Mouse (Mus musculus) mature B cell (primary cell): ENCODE measurements around the gene Cyp26b1.
"Not testable (repeated sequence)": the region's sequence is repeated elsewhere in the genome, so short reads cannot be mapped to it uniquely, and the experiment has no call there.

Experiments used
- in situ Hi-C: fragments of 300-500 bp; cut with MboI; formaldehyde crosslinking; loops from 2 replicates; pipeline ENCODE4 v1.14.3; 2019

Cyp26b1 gene

GRCm38 (mm10) chr6:84593693-84594092 is at the start of gene Cyp26b1:
Cyp26b1 (minus strand) TSS chr6:84593908.
- in situ Hi-C loops: no loop called here

GRCm38 (mm10) chr6:84641062-84641431 is 47.3 kb upstream of the Cyp26b1 start:
- in situ Hi-C loops: no loop called here

GRCm38 (mm10) chr6:84640324-84641061 is 46.8 kb upstream of the Cyp26b1 start:
- in situ Hi-C loops: no loop called here

DNA sequence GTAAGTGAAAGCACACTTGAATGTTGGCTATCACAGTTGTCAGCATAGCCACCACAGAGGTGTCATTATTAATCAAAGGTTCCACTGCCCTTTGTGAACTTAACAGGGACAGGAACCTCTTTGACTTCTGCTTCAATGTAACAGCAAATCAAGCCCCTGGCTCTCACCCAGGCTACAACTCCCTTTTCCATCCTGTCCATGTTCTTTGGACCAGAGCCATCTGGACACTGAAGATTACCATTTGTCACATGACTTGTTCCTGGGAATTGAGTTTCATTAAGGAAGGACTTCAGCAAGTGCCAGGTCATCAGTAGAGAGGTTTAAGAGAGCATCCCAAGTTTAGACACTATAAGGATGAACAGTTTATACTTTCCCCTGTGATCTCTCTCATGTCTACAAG is 44.5 kb upstream of the Cyp26b1 start:
- in situ Hi-C loops: no loop called here

DNA sequence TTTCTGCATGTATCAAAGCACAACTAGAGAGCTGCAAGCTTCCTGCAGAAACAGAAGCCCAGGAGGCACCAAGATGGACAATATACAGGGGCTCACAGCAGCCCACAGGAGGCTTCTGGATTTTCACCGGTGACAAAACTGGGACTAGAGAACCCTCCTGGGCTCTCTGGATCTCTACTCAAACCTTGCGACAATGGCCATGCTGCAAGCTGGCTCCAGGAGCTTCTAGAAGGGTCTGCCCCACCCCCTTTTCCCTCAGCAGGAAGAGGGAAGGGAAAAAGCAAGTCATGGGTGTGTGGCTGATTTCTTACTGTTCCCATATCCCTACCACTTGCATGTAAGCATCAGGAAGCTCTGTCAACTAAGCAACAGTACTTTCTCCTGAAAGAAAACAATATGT is 37.9 kb upstream of the Cyp26b1 start:
- in situ Hi-C loops: no loop called here

- in situ Hi-C loops: no loop called here
Measured at GRCm38 (mm10) chr6:84630276-84630675, 36.6 kb upstream of the Cyp26b1 start.

DNA sequence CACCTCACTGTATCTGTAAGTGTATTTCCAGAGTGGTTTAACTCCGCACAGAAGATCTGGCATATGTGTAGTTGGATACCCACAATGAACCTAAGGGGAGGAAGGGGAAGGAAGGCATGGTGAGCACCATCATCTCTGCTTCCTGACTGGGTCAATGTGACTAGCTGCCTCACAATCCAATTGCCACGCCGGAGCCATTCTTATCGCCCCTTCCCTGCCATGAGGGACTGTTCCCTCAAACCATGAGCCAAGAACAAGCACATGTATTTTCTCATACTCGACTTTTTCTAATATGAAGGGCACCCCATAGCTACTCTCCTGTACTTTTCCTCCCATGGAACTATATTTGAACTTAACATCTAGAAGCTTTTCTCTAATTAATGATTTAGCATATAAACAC is 35.1 kb upstream of the Cyp26b1 start:
- in situ Hi-C loops: no loop called here

DNA sequence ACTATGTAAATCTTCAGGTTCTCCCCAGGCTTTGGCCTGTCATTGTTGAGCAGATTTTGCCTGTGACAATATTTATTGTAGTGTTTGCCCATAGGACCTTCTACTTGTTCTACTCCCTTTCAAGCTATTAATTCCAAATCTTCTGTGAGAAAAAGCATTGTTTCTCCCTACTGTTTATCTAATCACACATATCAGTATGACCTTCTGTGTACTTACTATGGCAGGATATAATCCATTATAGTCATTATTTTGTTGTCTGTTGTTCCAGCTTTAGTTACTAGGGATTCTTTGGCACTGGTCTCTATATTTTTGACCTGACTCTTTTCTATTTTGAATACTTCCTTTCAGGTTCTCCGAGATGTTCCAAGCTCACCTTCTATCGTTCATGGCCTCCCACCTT is 32.7 kb upstream of the Cyp26b1 start:
- in situ Hi-C loops: no loop called here

DNA sequence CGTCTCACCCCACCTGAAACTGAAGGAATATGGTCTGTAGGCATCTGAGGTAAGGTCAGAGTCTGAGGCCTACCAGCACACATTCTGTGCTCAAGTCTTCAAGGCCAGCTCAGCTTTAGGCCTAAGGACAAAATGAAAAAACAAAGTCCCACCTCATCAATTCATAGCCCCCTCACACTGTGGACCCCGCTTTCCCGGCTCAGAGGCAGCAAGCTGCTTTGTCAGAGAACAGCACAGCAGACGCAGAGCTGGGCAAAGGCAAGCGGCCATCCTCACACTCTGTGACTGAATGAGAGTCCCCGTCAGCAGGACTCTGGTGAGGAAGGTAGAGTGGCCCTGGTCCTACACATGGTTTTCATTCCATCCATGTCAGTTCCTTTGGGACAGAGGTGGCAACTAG is 25.5 kb upstream of the Cyp26b1 start:
- in situ Hi-C loops: no loop called here

- in situ Hi-C loops: no loop called here
Measured at GRCm38 (mm10) chr6:84617051-84617450, 23.3 kb upstream of the Cyp26b1 start.

DNA sequence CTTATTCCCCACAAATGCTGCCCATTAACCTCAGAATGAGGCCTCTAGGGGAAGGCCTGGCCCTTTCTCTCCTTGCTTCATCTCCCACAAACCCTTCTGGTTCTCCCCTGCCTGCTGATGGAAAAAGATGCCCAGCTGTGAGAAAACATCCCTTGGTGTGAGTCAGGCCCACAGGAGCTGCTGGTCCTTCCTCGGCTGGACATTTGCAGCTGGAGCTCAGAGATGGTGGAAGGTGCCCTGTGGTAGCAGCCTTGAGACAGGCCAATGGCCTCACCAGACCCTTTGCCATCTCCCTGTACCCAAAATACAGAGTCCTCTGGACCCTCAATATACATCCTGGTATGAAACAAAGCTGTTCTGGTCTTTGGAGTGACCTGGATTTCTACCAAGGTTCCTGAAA is 22.9 kb upstream of the Cyp26b1 start:
- in situ Hi-C loops: no loop called here

DNA sequence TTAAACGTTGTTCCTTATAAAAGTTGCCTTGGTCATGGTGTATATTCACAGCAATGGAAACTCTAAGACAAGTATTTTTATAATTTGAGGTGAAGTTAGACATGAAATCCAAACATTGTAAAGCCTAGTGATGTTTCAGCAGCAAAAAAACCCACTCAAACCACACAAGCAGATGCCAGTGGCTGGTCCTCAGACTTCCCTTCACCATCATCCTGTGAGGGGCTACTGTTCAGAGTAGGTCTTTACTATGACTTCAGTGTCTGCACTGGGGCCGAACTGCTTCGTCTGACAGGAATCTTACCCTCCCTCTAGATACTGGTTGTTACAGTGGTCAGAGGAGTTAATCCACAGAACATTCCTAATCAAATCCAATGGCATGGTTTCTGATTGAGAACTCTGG is 19.9 kb upstream of the Cyp26b1 start:
- in situ Hi-C loops: no loop called here

GRCm38 (mm10) chr6:84601136-84601889 is 7.6 kb upstream of the Cyp26b1 start:
- in situ Hi-C loops: no loop called here

- in situ Hi-C loops: not testable (repeated sequence)
Measured at GRCm38 (mm10) chr6:84599296-84599695, 5.6 kb upstream of the Cyp26b1 start.

- in situ Hi-C loops: no loop called here
Measured at GRCm38 (mm10) chr6:84598725-84599124, 5.0 kb upstream of the Cyp26b1 start.

DNA sequence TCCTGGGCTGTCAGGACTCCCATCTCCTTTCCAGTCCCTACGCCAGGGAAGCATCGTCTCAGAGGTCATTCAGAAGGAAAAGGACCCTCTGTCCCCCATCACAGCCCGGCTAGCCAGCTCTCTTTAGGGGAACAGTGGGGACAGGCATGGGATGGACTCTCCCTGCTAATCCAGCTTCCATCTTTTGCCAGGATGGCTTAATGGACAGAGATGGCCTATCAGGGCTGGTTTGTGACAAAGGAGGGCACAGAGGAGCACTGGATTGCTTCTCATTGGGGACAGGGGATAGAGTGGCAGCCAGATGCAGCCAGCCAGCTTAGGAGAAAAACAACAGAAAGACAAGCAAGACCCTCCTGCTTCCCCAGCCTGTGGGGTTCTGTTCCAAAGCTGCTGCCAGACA is 918 bp upstream of the Cyp26b1 start:
- in situ Hi-C loops: no loop called here

- in situ Hi-C loops: no loop called here
Measured at GRCm38 (mm10) chr6:84590961-84591745, 2.6 kb downstream of the Cyp26b1 start.

DNA sequence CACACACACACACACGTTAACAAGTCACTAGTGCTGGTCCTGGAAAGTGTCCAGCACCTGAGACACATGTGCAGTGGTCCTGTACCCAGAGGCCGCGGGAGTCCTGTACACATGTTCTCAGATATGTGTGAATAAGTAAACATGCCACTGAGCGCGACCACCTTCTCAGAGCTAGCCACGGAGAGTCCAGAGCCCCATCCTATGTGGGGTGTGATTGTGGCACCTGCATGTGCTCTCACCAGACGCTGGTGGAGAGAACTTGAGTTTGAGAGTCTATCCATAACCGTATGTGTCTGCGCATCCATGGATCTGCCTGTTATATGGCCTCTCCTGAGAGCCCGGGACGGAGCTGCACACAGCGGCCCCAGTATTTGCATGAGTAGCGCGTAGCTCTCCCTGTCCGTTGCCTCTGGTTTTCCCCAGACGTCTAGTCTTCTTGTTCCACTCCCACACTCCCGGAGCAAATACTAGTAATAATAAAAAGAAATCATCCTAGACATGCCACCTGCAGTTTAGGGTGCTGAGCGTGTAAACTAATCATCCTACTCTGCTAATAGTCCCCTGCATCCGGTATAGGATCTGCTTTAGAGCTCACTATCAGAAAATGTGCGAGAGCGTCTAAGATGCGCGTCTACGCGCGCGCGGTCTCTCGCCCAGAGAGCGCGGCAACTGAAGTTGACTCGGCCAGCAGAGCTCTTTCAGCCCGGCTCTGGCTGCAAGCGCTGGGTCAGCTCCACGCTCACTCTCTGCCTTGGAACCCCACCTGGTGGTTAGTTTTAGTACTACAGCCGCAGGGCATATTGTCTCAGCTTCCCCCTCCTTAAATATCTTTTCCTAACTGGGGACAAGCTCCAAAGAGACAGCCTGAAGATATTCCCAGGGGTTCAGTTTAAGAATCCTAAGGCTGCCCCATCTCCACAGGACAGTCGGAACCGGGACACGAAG is 3.7 kb downstream of the Cyp26b1 start:
- in situ Hi-C loops: no loop called here

DNA sequence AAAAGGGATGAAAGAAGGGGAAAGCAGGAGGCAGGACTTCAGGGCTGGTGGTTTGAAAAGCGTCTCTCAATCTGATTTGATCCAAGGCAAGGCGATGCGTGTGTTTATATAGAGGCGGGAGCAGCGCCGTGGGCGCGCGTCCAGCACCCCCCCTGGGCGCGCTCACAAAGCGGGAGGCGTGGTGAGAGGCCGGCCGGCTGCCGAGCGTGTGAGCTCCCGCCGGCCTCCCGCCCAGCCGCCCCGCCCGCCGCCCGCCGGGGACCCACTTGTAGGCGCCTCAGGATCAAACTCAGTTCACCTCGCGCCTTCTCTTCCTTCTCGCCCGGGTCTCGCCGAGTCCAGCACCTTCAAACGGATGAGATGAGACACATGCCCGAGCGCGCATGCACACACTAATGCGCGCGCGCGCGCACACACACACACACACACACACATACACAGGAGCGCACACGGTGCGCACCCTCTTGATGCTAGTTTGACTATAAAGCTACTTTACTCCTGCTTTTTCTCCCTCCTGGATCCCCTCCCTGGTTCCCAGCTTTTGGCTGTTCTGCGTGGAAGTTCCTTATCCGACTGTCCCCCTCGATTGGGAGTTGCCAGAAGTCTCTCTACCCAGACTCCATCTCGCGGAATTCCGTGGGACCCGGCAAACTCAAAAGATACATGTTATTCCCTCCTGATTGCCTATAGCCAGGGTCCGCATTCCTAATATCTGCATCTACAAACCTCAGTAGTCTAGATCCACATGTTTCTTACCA is 4.6 kb downstream of the Cyp26b1 start:
- in situ Hi-C loops: no loop called here

GRCm38 (mm10) chr6:84588221-84588894 is 5.3 kb downstream of the Cyp26b1 start:
- in situ Hi-C loops: no loop called here
